Mouse (Mus musculus) cerebellum, adult 2 months (tissue): ENCODE measurements around the gene Gm47996. TPM values are rescaled to one million over a fixed set of nuclear protein-coding genes. Genes with fewer than 3 reads are reported as not detected.

Source experiments
- DNase-seq, 2 experiments: peaks; one replicate each; pipeline ENCODE4 v3.0.0; 2021
- H3K27ac ChIP-seq: fragments of 200-500 bp; 2 replicates; pipeline ENCODE4 v1.5.1; 2012; ENCODE audit warnings: low read length, control low read depth, inconsistent platforms; ENCODE audit not compliant: insufficient read depth
- H3K27me3 ChIP-seq: fragments of 200-500 bp; 2 replicates; pipeline ENCODE4 v1.6.1; 2012; ENCODE audit warnings: inconsistent platforms, mild to moderate bottlenecking, low read length, moderate library complexity; ENCODE audit not compliant: control insufficient read depth, insufficient read depth
- H3K4me1 ChIP-seq: fragments of 200-500 bp; 2 replicates; pipeline ENCODE4 v1.6.1; 2011; ENCODE audit warnings: low read length; ENCODE audit not compliant: control insufficient read depth, insufficient read depth
- H3K4me3 ChIP-seq: fragments of 200-500 bp; replicated peaks from 2 replicates; pipeline ENCODE3; 2011; ENCODE audit warnings: mild to moderate bottlenecking, low read depth, low read length, control low read depth; ENCODE audit not compliant: insufficient read depth
- CTCF ChIP-seq: fragments of 200-500 bp; IDR thresholded peaks from 2 replicates; pipeline ENCODE4 v1.5.1; 2011; ENCODE audit warnings: low read depth, mild to moderate bottlenecking, control low read depth, low read length, moderate library complexity, borderline replicate concordance; ENCODE audit not compliant: insufficient read depth
- POLR2A ChIP-seq: fragments of 200-500 bp; IDR thresholded peaks from 2 replicates; pipeline ENCODE4 v1.6.1; 2011; ENCODE audit warnings: low read length, control low read depth, borderline replicate concordance; ENCODE audit not compliant: insufficient read depth
- WGBS: fragments of 180-500 bp; shearing (Covaris S2); methylation state at CpG from one replicate; pipeline ENCODE4 v1.1.7; 2018; 5-methylcytosine and 5-hydroxymethylcytosine counted together
- polyA plus RNA-seq: library from polyadenylated mRNA; depleted of rRNA; stranded (reverse); fragments of >200 nt; gene quantifications from 2 replicates; pipeline ENCODE4 v1.2.3, GENCODE M21; 2012; rRNA removed

The Gm47996 gene
- polyA plus RNA-seq, 1 experiment = not detected

GRCm38 (mm10) chr1:151250109-151250508 is 40.2 kb downstream of the Gm47996 start:
- Histone ChIP-seq H3K4me3 (no peak overlapping the region), H3K27ac (no peak overlapping the region), H3K27me3 (no peaks in the 10 kb centered on the region; the same call in 1 of the 2 replicates), H3K4me1 (peaks cover 5% of the 10 kb centered on the region; the same call in 1 of the 2 replicates)
- DNase-seq = no peak
- 88% methylated on average over 3 of the region's 3 CpGs for WGBS
- TF ChIP-seq CTCF = no peak
- TF ChIP-seq POLR2A = no peak

DNA sequence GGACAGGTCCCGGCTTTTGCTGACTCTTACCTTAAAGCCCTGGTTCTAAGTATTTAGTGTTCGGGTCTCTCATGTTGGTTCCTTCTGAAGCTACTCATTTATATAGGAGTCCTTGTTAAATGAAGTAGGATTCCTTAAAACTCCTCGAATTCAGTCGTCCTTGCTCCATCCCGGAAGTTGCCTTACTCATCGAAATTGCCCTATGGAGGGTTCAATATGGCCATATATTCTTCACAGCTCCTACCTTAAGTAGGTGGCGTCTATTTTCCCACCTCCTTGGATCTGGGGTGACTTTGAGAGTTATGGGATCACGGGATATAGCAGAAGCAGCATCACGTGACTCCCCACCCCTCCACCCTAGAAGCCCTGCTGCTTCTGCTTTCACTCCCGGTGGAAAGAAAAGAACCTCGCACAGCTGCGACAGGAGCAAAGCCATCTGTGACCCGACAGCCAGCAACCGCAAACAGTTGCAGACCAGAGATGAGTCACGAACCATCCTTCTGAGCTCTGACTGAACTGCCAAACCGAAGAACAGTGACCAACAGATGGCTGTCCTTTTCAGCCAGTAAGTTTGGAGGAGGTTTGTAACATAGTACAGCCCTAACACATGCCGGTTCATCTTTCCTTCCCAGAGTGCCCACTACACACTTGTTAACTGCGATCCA is 40.7 kb downstream of the Gm47996 start:
- WGBS = 31% methylated on average over 18 of the region's 18 CpGs
- H3K4me3 ChIP-seq = no peak overlapping the region
- TF ChIP-seq CTCF = no peak
- no peak for TF ChIP-seq POLR2A
- peaks cover 5% of the 10 kb centered on the region; the same call in 1 of the 2 replicates for H3K4me1 ChIP-seq
- peak in 1 of 2 experiments; percentile 18 for DNase-seq
- no peak overlapping the region for H3K27ac ChIP-seq
- no peaks in the 10 kb centered on the region; the same call in 1 of the 2 replicates for H3K27me3 ChIP-seq

- Histone ChIP-seq H3K27ac (no peak overlapping the region), H3K4me1 (peaks cover 5% of the 10 kb centered on the region; the same call in 1 of the 2 replicates), H3K4me3 (no peak overlapping the region), H3K27me3 (no peaks in the 10 kb centered on the region; the same call in 1 of the 2 replicates)
- 54% methylated on average over 14 of the region's 14 CpGs for WGBS
- TF ChIP-seq POLR2A (no peak), CTCF (no peak)
- no peak for DNase-seq
These were observed 41.5 kb downstream of the Gm47996 start for GRCm38 (mm10) chr1:151251194-151252010.

DNA sequence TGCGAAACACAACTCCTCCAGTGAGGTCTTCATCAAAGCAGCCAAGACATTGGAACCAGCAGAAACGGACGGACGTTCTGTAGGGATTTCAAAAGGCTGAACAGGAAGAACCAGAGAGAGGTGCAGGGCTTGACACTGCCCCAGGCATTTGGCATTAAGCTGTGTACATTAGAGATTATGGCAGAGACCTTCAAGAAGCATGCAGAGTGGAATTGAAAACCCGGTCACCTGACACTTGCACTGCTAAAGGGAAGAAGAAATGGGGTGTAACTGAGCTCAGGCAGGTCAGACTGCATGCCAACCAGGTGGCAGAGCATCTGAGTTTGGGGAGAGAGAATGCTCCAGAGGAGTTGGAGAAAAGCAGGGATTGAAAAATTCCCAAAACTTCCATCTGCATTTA is 45.5 kb downstream of the Gm47996 start:
- TF ChIP-seq POLR2A (no peak), CTCF (no peak)
- no peak overlapping the region for H3K4me3 ChIP-seq
- DNase-seq = no peak
- WGBS = 81% methylated on average over 5 of the region's 5 CpGs
- no peak overlapping the region for H3K27ac ChIP-seq
- H3K27me3 ChIP-seq = no peaks in the 10 kb centered on the region; the same call in 1 of the 2 replicates
- H3K4me1 ChIP-seq = peaks cover 5% of the 10 kb centered on the region; the same call in 1 of the 2 replicates

- Histone ChIP-seq H3K4me3 (no peak overlapping the region), H3K4me1 (no peaks in the 10 kb centered on the region), H3K27me3 (no peaks in the 10 kb centered on the region), H3K27ac (no peak overlapping the region)
- TF ChIP-seq CTCF = no peak
- TF ChIP-seq POLR2A = no peak
- 74% methylated on average over 14 of the region's 14 CpGs for WGBS
- no peak for DNase-seq
These were observed 48.4 kb downstream of the Gm47996 start for GRCm38 (mm10) chr1:151258090-151258954.

DNA sequence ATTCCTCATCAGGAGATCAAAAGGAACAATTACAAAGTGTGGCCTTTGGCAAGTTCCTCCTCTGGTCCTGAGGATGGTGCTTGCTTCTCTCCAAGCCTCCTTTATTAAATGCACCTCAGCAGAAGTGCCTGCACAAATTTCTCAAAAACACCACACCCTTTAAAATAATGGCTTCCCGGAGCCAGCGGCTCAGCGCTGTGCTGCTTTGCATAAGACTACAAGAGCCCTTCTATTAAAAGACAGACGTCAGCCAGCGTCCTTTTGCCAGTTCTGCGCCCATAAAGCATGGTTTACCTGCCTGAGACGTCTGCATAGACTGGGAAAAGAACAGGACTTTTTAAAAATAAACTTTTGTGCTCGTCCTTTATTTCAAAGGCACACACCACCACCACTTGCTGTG is 49.1 kb downstream of the Gm47996 start:
- Histone ChIP-seq H3K27me3 (no peaks in the 10 kb centered on the region), H3K4me3 (no peak overlapping the region), H3K4me1 (no peaks in the 10 kb centered on the region), H3K27ac (no peak overlapping the region)
- 43% methylated on average over 8 of the region's 8 CpGs for WGBS
- no peak for DNase-seq
- TF ChIP-seq CTCF (no peak), POLR2A (no peak)

Other genes with a start within 250 kb of the Gm47996 start
- 5.3 and 6.0 TPM in 2 replicates for gene Hmcn1, start 216.7 kb upstream of the Gm47996 start, polyA plus RNA-seq
- not detected in 2 replicates for gene Gm47985, start 27.6 kb upstream of the Gm47996 start, polyA plus RNA-seq
- not detected in 2 replicates for gene Gm8947, start 17.8 kb upstream of the Gm47996 start, polyA plus RNA-seq
- gene Gm47995, start 11.7 kb upstream of the Gm47996 start, polyA plus RNA-seq = not detected in 2 replicates
- not detected in 2 replicates for gene 3110040M04Rik, start 6.0 kb upstream of the Gm47996 start, polyA plus RNA-seq
- gene Ivns1abp, start 134.3 kb downstream of the Gm47996 start, polyA plus RNA-seq = 108 and 110 TPM in 2 replicates
- 16.7 and 21.6 TPM in 2 replicates for gene Swt1, start 218.3 kb downstream of the Gm47996 start, polyA plus RNA-seq
- gene Trmt1l, start 218.4 kb downstream of the Gm47996 start, polyA plus RNA-seq = 30.8 and 31.9 TPM in 2 replicates